Comparison of ENCODE assay signal across 13 mouse cellular contexts in genomic region chr14:48971546-48971945, GRCm38 (mm10).
"Had no signal": no experiment of that assay in that cellular context is flagged by ENCODE, and none has a peak within 500 bp of the region (broad histone marks: within the 10 kb centered on the region; RNA-seq: fewer than 3 reads in every experiment).

No protein-coding gene starts in this region.

- DNase-seq: gastrocnemius, postnatal 14 days; gastrocnemius, postnatal 36 days; heart, adult 11 months; heart, adult 2 months; heart, postnatal 14 days; heart, postnatal 36 days; kidney, adult 11 months; kidney, adult 2 months; kidney, postnatal 10 days; kidney, postnatal 25 days; kidney, postnatal 4 days; liver; liver, embryonic 13.5 days had no signal
